Mouse (Mus musculus) heart, adult 2 months (tissue): Measurements from ENCODE around the gene Pcnx. TPM values are rescaled to one million over a fixed set of nuclear protein-coding genes. Genes with fewer than 3 reads are reported as not detected.
A peak's percentile ranks its signal among the peaks of the same experiment; 100 is the strongest.

Source experiments
- DNase-seq, 2 experiments: peaks; one replicate each; pipeline ENCODE4 v3.0.0; 2021
- H3K27ac ChIP-seq: fragments of 200-600 bp; 2 replicates; pipeline ENCODE4 v1.8.1; 2022
- H3K27me3 ChIP-seq: fragments of 200-500 bp; 2 replicates; pipeline ENCODE4 v1.6.1; 2012; ENCODE audit warnings: mild to moderate bottlenecking, low read length, inconsistent platforms, mixed read lengths; ENCODE audit not compliant: control insufficient read depth, insufficient read depth
- H3K36me3 ChIP-seq: fragments of 200-500 bp; 2 replicates; pipeline ENCODE4 v1.6.1; 2012; ENCODE audit warnings: low read length, inconsistent platforms; ENCODE audit not compliant: control insufficient read depth, insufficient read depth
- H3K4me1 ChIP-seq: fragments of 200-500 bp; 2 replicates; pipeline ENCODE4 v1.6.1; 2011; ENCODE audit warnings: low read length; ENCODE audit not compliant: control insufficient read depth, insufficient read depth
- H3K4me3 ChIP-seq: fragments of 200-600 bp; 2 replicates; pipeline ENCODE4 v1.8.1; 2022
- H3K79me2 ChIP-seq: fragments of 200-500 bp; replicated peaks from 2 replicates; pipeline ENCODE4 v1.6.1; 2012; ENCODE audit warnings: mild to moderate bottlenecking, inconsistent platforms, low read length, moderate library complexity, mixed read lengths; ENCODE audit not compliant: control insufficient read depth, insufficient read depth
- H3K9ac ChIP-seq: fragments of 200-500 bp; 2 replicates; pipeline ENCODE4 v1.6.1; 2012; ENCODE audit warnings: low read depth, mild to moderate bottlenecking, control low read depth, inconsistent platforms, low read length, mixed read lengths
- CTCF ChIP-seq: fragments of 200-600 bp; IDR thresholded peaks from 2 replicates; pipeline ENCODE4 v1.8.1; 2022; ENCODE audit warnings: antibody characterized with exemption, mild to moderate bottlenecking, moderate library complexity
- EP300 ChIP-seq: fragments of 200-500 bp; IDR thresholded peaks from 2 replicates; pipeline ENCODE4 v1.6.1; 2011; ENCODE audit warnings: low read depth, low read length, control low read depth; ENCODE audit not compliant: insufficient read depth
- POLR2A ChIP-seq: fragments of 200-500 bp; IDR thresholded peaks from 2 replicates; pipeline ENCODE4 v1.6.1; 2011; ENCODE audit warnings: mild to moderate bottlenecking, low read depth, low read length, control low read depth; ENCODE audit not compliant: insufficient read depth
- WGBS: fragments of 180-500 bp; shearing (Covaris S2); methylation state at CpG from one replicate; pipeline ENCODE4 v1.1.7; 2018; 5-methylcytosine and 5-hydroxymethylcytosine counted together
- intact Hi-C: fragments of 180-260 bp; cut with DNase I; formaldehyde crosslinking; loops from one replicate; pipeline ENCODE4 v1.15.1; 2025
- polyA plus RNA-seq: library from polyadenylated mRNA; depleted of rRNA; stranded (reverse); fragments of >200 nt; gene quantifications from 2 replicates; pipeline ENCODE4 v1.2.3, GENCODE M21; 2012
- total RNA-seq, 2 experiments: library from RNA; stranded (reverse); gene quantifications; 2 replicates each; pipeline ENCODE4 v1.2.3; 2021

Gene Pcnx
- total and polyA plus RNA-seq, 3 experiments: 25.4 to 61.7 (median 58.3) TPM

DNA sequence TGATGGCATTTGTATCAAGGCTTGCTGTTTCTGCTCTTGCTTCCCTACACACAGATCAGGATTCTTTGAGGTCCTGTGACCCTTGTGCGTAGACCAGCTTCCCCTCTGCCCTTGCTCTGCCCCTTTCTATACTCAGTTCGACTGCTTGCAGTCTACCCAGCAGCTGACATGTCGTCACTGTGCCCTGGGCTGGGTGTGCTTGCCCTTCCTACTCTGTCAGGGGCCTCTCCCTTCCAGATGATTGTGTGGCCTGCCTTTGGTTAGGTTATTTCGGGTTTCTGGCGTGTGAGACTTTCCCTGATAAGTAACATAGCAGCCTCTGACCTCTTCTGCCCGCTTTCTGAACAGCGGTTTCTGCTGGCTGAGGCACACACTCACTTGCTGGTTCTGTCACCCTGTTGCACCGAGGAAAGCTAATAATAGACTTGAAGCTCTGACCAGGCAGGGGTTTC, 2.6 kb downstream of the Pcnx start:
- peaks cover 19% of the 10 kb centered on the region for H3K4me1 ChIP-seq
- peak; percentile 68 to 80 for DNase-seq
- intact Hi-C loops: no loop called here
- peak overlapping the region; percentile 38 for H3K9ac ChIP-seq
- H3K79me2 ChIP-seq: peaks cover 12% of the 10 kb centered on the region
- peaks cover 14% of the 10 kb centered on the region; the same call in 1 of the 2 replicates for H3K36me3 ChIP-seq
- TF ChIP-seq CTCF (no peak), EP300 (peak; percentile 83; the same call in 1 of the 2 replicates), POLR2A (peak; percentile 86)
- H3K27me3 ChIP-seq: no peaks in the 10 kb centered on the region
- peak overlapping the region; percentile 97 for H3K27ac ChIP-seq
- 11% methylated on average over 8 of the region's 8 CpGs for WGBS
- H3K4me3 ChIP-seq: peak overlapping the region; percentile 96

- H3K4me3 ChIP-seq: no peak overlapping the region
- H3K27me3 ChIP-seq: no peaks in the 10 kb centered on the region
- peaks cover 18% of the 10 kb centered on the region for H3K79me2 ChIP-seq
- no peak for DNase-seq
- peaks cover 21% of the 10 kb centered on the region for H3K4me1 ChIP-seq
- H3K27ac ChIP-seq: no peak overlapping the region; the same call in 1 of the 2 replicates
- 79% methylated on average over 4 of the region's 4 CpGs for WGBS
- no peak overlapping the region for H3K9ac ChIP-seq
- peaks cover 15% of the 10 kb centered on the region for H3K36me3 ChIP-seq
- intact Hi-C loops: no loop called here
- TF ChIP-seq EP300: no peak
- no peak for TF ChIP-seq POLR2A
- TF ChIP-seq CTCF: no peak
These were observed 4.1 kb downstream of the Pcnx start for GRCm38 (mm10) chr12:81863949-81864348.

GRCm38 (mm10) chr12:81865183-81865582, 5.4 kb downstream of the Pcnx start:
- peaks cover 21% of the 10 kb centered on the region for H3K36me3 ChIP-seq
- 81% methylated on average over 6 of the region's 6 CpGs for WGBS
- H3K27me3 ChIP-seq: no peaks in the 10 kb centered on the region
- peaks cover 23% of the 10 kb centered on the region for H3K4me1 ChIP-seq
- TF ChIP-seq EP300 (no peak), CTCF (no peak), POLR2A (no peak)
- no peak overlapping the region for H3K9ac ChIP-seq
- H3K79me2 ChIP-seq: peaks cover 18% of the 10 kb centered on the region
- no peak for DNase-seq
- intact Hi-C loops: no loop called here
- no peak overlapping the region for H3K4me3 ChIP-seq
- H3K27ac ChIP-seq: no peak overlapping the region

- Histone ChIP-seq H3K27ac (no peak overlapping the region), H3K36me3 (peaks cover 34% of the 10 kb centered on the region), H3K4me1 (peaks cover 21% of the 10 kb centered on the region), H3K9ac (no peak overlapping the region), H3K27me3 (no peaks in the 10 kb centered on the region), H3K79me2 (peaks cover 23% of the 10 kb centered on the region), H3K4me3 (no peak overlapping the region)
- intact Hi-C loops: no loop called here
- 84% methylated on average over 4 of the region's 4 CpGs for WGBS
- no peak for TF ChIP-seq POLR2A
- no peak for DNase-seq
These were observed 7.5 kb downstream of the Pcnx start for GRCm38 (mm10) chr12:81867316-81867715.

DNA sequence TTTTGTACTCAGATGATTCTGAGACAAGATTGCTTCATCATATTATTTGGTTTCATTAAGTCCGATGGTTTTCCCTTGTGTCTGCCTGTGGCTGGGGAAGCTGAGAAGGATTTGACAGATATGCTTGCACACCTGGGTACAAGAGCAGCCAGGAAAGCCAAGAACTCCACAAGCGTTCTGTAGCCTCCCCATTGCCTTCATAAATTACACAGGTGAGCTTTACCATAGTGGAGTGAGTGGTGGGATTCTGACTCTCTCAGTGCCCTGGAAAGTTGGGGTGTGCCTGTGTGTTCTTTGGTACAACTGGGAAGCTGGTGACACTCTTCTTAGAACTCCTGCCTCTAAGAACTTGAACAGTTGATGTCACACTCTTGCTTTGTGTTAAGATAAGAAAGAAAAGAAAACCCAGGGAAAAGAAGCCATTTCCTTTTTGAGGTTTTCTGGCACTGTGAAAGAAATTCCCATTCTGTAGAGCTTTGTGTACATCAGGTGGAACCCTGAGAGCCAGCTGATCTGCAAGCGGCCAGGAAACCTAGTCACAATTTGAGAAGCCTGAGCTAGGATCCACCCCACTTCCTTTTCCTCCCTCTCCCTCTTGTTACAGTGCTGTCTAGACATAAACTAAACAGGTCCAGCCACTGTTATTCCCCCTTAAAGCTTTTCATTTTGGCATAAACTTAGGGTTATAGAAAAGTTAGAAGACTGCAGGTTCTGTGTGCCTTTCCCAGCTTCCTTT, 9.6 kb downstream of the Pcnx start:
- TF ChIP-seq POLR2A (no peak), CTCF (no peak), EP300 (no peak)

DNA sequence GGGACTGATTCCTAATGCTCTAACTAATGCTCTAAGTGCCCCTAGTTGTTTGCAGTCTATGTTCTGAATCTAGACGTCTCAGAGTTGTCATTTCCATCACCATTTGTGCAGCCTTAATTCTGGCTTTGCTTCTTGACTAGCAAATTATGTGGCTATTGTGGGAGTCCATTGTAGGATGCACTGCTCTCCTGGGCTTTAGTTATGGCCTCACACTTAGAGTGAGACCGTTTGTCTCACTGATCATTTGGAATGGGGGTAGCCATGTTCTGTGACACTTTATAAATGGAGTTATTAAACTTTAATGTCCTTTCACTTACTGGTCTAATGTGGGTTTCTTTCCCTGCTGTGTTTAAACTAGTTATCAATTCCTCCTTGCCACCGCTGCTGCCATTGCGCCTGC, 13.5 kb downstream of the Pcnx start:
- no peak overlapping the region for H3K4me3 ChIP-seq
- no peak for DNase-seq
- no peak overlapping the region for H3K27ac ChIP-seq
- intact Hi-C loops: no loop called here
- H3K9ac ChIP-seq: no peak overlapping the region
- H3K27me3 ChIP-seq: no peaks in the 10 kb centered on the region
- H3K36me3 ChIP-seq: peaks cover 27% of the 10 kb centered on the region
- H3K4me1 ChIP-seq: peaks cover 10% of the 10 kb centered on the region
- peaks cover 11% of the 10 kb centered on the region for H3K79me2 ChIP-seq
- no peak for TF ChIP-seq CTCF
- TF ChIP-seq EP300: no peak
- TF ChIP-seq POLR2A: no peak
- WGBS: 72% methylated on average over 4 of the region's 4 CpGs

More for the DNA sequence above, 9.6 kb downstream of the Pcnx start:
- H3K36me3 ChIP-seq: peaks cover 33% of the 10 kb centered on the region
- H3K4me1 ChIP-seq: peaks cover 18% of the 10 kb centered on the region
- WGBS: 35% methylated on average over 3 of the region's 3 CpGs
- H3K79me2 ChIP-seq: peaks cover 23% of the 10 kb centered on the region
- no peak overlapping the region for H3K9ac ChIP-seq
- peak overlapping the region; percentile 18 for H3K27ac ChIP-seq
- intact Hi-C loops: no loop called here
- no peak for DNase-seq
- H3K27me3 ChIP-seq: no peaks in the 10 kb centered on the region
- no peak overlapping the region for H3K4me3 ChIP-seq
